ENCODE assay signal across 8 mouse cellular contexts in genomic region chr10:128091564-128092505, GRCm38 (mm10). TPM values are rescaled to one million over a fixed set of nuclear protein-coding genes. Genes with fewer than 3 reads are reported as not detected.
DNase-seq lines count a peak whose midpoint lies in the region; ATAC-seq and TF ChIP-seq lines count a peak whose summit lies in the region.

TSS of gene Baz2a (plus strand) at chr10:128091577.

- no peak; the same call in 1 of the 2 replicates for ATAC-seq in limb, embryonic 15.5 days (ENCODE audit: insufficient number of reproducible peaks, low FRiP score, low TSS enrichment, low read depth)
- no peak for ATAC-seq in midbrain, embryonic 16.5 days

- peak within 1 kb of the TSS; percentile 74 for H3K9ac ChIP-seq in limb, embryonic 15.5 days
- H3K9ac ChIP-seq in midbrain, embryonic 16.5 days (ENCODE audit: low read depth, low read length): peak within 1 kb of the TSS; percentile 84

- peak; percentile 50 to 53 for DNase-seq in urinary bladder, adult 18-20 months (ENCODE audit: low spot score in 2 of 2)
- DNase-seq in urinary bladder, postnatal 10 days (ENCODE audit: low spot score): no peak
- DNase-seq in heart, adult 18-20 months: peak; percentile 76 to 81
- DNase-seq in kidney, adult 18-20 months: peak; percentile 80

- H3K27me3 ChIP-seq in limb, embryonic 15.5 days: no peaks in the 10 kb centered on the region
- H3K27me3 ChIP-seq in midbrain, embryonic 16.5 days (ENCODE audit: control insufficient read depth, insufficient read depth, low read depth, low read length): no peaks in the 10 kb centered on the region
- H3K27me3 ChIP-seq in testis, adult 2 months (ENCODE audit: control insufficient read depth, insufficient read depth, low read length): no peaks in the 10 kb centered on the region

- H3K9me3 ChIP-seq in limb, embryonic 15.5 days: no peaks in the 10 kb centered on the region
- H3K9me3 ChIP-seq in midbrain, embryonic 16.5 days (replicated peaks; ENCODE audit: control insufficient read depth, low read length, poor library complexity, severe bottlenecking): no peaks in the 10 kb centered on the region

- H3K27ac ChIP-seq in cortical plate, adult 2 months (ENCODE audit: insufficient read depth, low read length): peak within 1 kb of the TSS; percentile 32; the same call in 1 of the 2 replicates
- peak within 1 kb of the TSS; percentile 91 for H3K27ac ChIP-seq in limb, embryonic 15.5 days
- H3K27ac ChIP-seq in midbrain, embryonic 16.5 days (ENCODE audit: low read length): peak within 1 kb of the TSS; percentile 84
- H3K27ac ChIP-seq in testis, adult 2 months (ENCODE audit: control insufficient read depth, insufficient read depth, low read depth, low read length): peak within 1 kb of the TSS; percentile 96

- peak within 1 kb of the TSS; percentile 85 for H3K4me2 ChIP-seq in limb, embryonic 15.5 days
- peak within 1 kb of the TSS; percentile 85 for H3K4me2 ChIP-seq in midbrain, embryonic 16.5 days (ENCODE audit: low read length)

- WGBS in limb, embryonic 15.5 days: 2% methylated on average over 20 of the region's 20 CpGs
- 2% methylated on average over 20 of the region's 20 CpGs for WGBS in midbrain, embryonic 16.5 days

- H3K36me3 ChIP-seq in limb, embryonic 15.5 days: peaks cover 41% of the 10 kb centered on the region
- peaks cover 26% of the 10 kb centered on the region for H3K36me3 ChIP-seq in midbrain, embryonic 16.5 days (ENCODE audit: control insufficient read depth, insufficient read depth, low read length)
- H3K36me3 ChIP-seq in testis, adult 2 months (ENCODE audit: control insufficient read depth, insufficient read depth, low read length): peaks cover 1% of the 10 kb centered on the region; the same call in 1 of the 2 replicates

- H3K4me3 ChIP-seq in cortical plate, adult 2 months (ENCODE audit: insufficient read depth, low read length): peak within 1 kb of the TSS; percentile 72
- H3K4me3 ChIP-seq in limb, embryonic 15.5 days: peak within 1 kb of the TSS; percentile 85
- H3K4me3 ChIP-seq in midbrain, embryonic 16.5 days (ENCODE audit: low read depth, low read length): peak within 1 kb of the TSS; percentile 72
- peak within 1 kb of the TSS; percentile 91 for H3K4me3 ChIP-seq in testis, adult 2 months (ENCODE audit: control insufficient read depth, low read depth, low read length)

- H3K4me1 ChIP-seq in cortical plate, adult 2 months (ENCODE audit: control insufficient read depth, insufficient read depth, low read length): peaks cover 10% of the 10 kb centered on the region
- H3K4me1 ChIP-seq in limb, embryonic 15.5 days: peaks cover 44% of the 10 kb centered on the region
- H3K4me1 ChIP-seq in midbrain, embryonic 16.5 days (ENCODE audit: control insufficient read depth, insufficient read depth, low read length): peaks cover 32% of the 10 kb centered on the region
- H3K4me1 ChIP-seq in testis, adult 2 months (ENCODE audit: control insufficient read depth, insufficient read depth, low read length): peaks cover 17% of the 10 kb centered on the region

- TF ChIP-seq POLR2A in cortical plate, adult 2 months (IDR thresholded peaks at IDR 0.05; ENCODE audit: extremely low read depth, insufficient read depth, low read length): 0 out of 2 replicates have a peak, but pooled peaks have one; percentile 20
- TF ChIP-seq POLR2A in testis, adult 2 months (IDR thresholded peaks at IDR 0.05; ENCODE audit: control insufficient read depth, low read depth, low read length): peak; percentile 8; the same call in 1 of the 2 replicates

- no peak for TF ChIP-seq CTCF in cortical plate, adult 2 months (IDR thresholded peaks at IDR 0.05; ENCODE audit: extremely low read depth, insufficient read depth, low read length)
- no peak for TF ChIP-seq CTCF in testis, adult 2 months (IDR thresholded peaks at IDR 0.05; ENCODE audit: control insufficient read depth, insufficient read depth, insufficient replicate concordance, low read depth, low read length)

RNA-seq across cellular contexts. Expression of gene Baz2a, which starts in this region (rescaled TPM):
- 30.2 and 32.1 TPM in 2 replicates for polyA plus RNA-seq in cortical plate, adult 2 months (2012; rRNA removed)
- 10 to 100 TPM; 19.0 to 20.3 TPM for total RNA-seq in heart, adult 18-20 months (2021)
- 10.4 TPM in 2 replicates for polyA plus RNA-seq in limb, embryonic 15.5 days (2015; fragmentation: Nextera tagmentation; extraction: Ambion mirVana)
- polyA plus RNA-seq in midbrain, embryonic 16.5 days (2015; fragmentation: Nextera tagmentation; extraction: Ambion mirVana): 7.4 and 8.5 TPM in 2 replicates
- polyA plus RNA-seq in testis, adult 2 months (2012; rRNA removed): 90.5 and 100 TPM in 2 replicates

Comparison
In these comparisons a context has a peak if more than half of its experiments do, and no peak if none do; other contexts are left out.
1. H3K27ac ChIP-seq: peak in every context shown above with its lines; median percentile 96 in testis, adult 2 months; 91 in limb, embryonic 15.5 days; 84 in midbrain, embryonic 16.5 days; 32 in cortical plate, adult 2 months.